Mouse (Mus musculus) heart, postnatal 36 days (tissue): ENCODE measurements at regions not wholly inside any gene's neighbourhood (a gene's known extent, or its start where the extent isn't known, plus 50 kb on each side); places are given as distances from the start of the nearest gene placed in this dataset.

Experiments
- DNase-seq, 2 experiments: peaks; one replicate each; pipeline ENCODE4 v3.0.0; 2021 to 2022
- intact Hi-C: fragments of 180-260 bp; cut with DNase I; formaldehyde crosslinking; loops from one replicate; pipeline ENCODE4 v1.15.1; 2025

GRCm38 (mm10) chr2:9435155-9435872 is 445.7 kb upstream of the 4930412O13Rik start:
- no peak for DNase-seq
- intact Hi-C loops: no loop called here

- DNase-seq: no peak
- intact Hi-C loops: no loop called here
Observed at GRCm38 (mm10) chr2:9443103-9443502, 437.9 kb upstream of the 4930412O13Rik start.

GRCm38 (mm10) chr2:9445826-9446225 is 435.2 kb upstream of the 4930412O13Rik start:
- intact Hi-C loops: no loop called here

GRCm38 (mm10) chr2:9464413-9464812 is 416.6 kb upstream of the 4930412O13Rik start:
- intact Hi-C loops: no loop called here
- DNase-seq: no peak

More at GRCm38 (mm10) chr2:9445826-9446225, 435.2 kb upstream of the 4930412O13Rik start:
- no peak for DNase-seq

GRCm38 (mm10) chr2:9464818-9465217 is 416.2 kb upstream of the 4930412O13Rik start:
- DNase-seq: no peak
- intact Hi-C loops: no loop called here

- DNase-seq: no peak
- intact Hi-C loops: no loop called here
Observed at GRCm38 (mm10) chr2:9467573-9467972, 413.5 kb upstream of the 4930412O13Rik start.

GRCm38 (mm10) chr2:9468651-9469050 is 412.4 kb upstream of the 4930412O13Rik start:
- no peak for DNase-seq
- intact Hi-C loops: no loop called here

- intact Hi-C loops: no loop called here
- no peak for DNase-seq
Observed at GRCm38 (mm10) chr2:9481678-9482345, 399.2 kb upstream of the 4930412O13Rik start.

GRCm38 (mm10) chr2:9487381-9487914 is 393.6 kb upstream of the 4930412O13Rik start:
- DNase-seq: no peak
- intact Hi-C loops: no loop called here

- no peak for DNase-seq
- intact Hi-C loops: no loop called here
Observed at GRCm38 (mm10) chr2:9493606-9494145, 387.4 kb upstream of the 4930412O13Rik start.

- no peak for DNase-seq
- intact Hi-C loops: no loop called here
Observed at GRCm38 (mm10) chr2:9520045-9520444, 361.0 kb upstream of the 4930412O13Rik start.

- no peak for DNase-seq
- intact Hi-C loops: no loop called here
Observed at GRCm38 (mm10) chr2:9525910-9526309, 355.1 kb upstream of the 4930412O13Rik start.

GRCm38 (mm10) chr2:9535141-9535658 is 345.9 kb upstream of the 4930412O13Rik start:
- intact Hi-C loops: no loop called here
- DNase-seq: no peak

GRCm38 (mm10) chr2:9547771-9548590 is 333.1 kb upstream of the 4930412O13Rik start:
- intact Hi-C loops: loop anchor here (2.0 to 5.0 kb wide), 2 partner anchors 73 to 329 kb away; no protein-coding TSS in a partner anchor
- DNase-seq: peak; percentile 5 to 8

GRCm38 (mm10) chr2:9553313-9553712 is 327.7 kb upstream of the 4930412O13Rik start:
- intact Hi-C loops: no loop called here

GRCm38 (mm10) chr2:9564487-9565043 is 316.5 kb upstream of the 4930412O13Rik start:
- intact Hi-C loops: no loop called here
- DNase-seq: no peak

More at GRCm38 (mm10) chr2:9553313-9553712, 327.7 kb upstream of the 4930412O13Rik start:
- DNase-seq: no peak

- intact Hi-C loops: no loop called here
- DNase-seq: no peak
Observed at GRCm38 (mm10) chr2:9569220-9569619, 311.8 kb upstream of the 4930412O13Rik start.

GRCm38 (mm10) chr2:9574196-9574595 is 306.9 kb upstream of the 4930412O13Rik start:
- intact Hi-C loops: no loop called here

GRCm38 (mm10) chr2:9574651-9575050 is 306.4 kb upstream of the 4930412O13Rik start:
- intact Hi-C loops: no loop called here
- DNase-seq: no peak

More at GRCm38 (mm10) chr2:9574196-9574595, 306.9 kb upstream of the 4930412O13Rik start:
- DNase-seq: no peak

- no peak for DNase-seq
- intact Hi-C loops: no loop called here
Observed at GRCm38 (mm10) chr2:9577868-9578267, 303.2 kb upstream of the 4930412O13Rik start.
